Mouse (Mus musculus) ES-E14 (cell line): Measurements from ENCODE around the gene Mphosph9. TPM values are rescaled to one million over a fixed set of nuclear protein-coding genes. Genes with fewer than 3 reads are reported as not detected.
A peak's percentile ranks its signal among the peaks of the same experiment; 100 is the strongest.

ENCODE experiments used
- DNase-seq: peaks from one replicate; pipeline ENCODE4 v3.0.0-alpha.2; 2013; ENCODE audit warnings: low read depth, low spot score
- H3K27ac ChIP-seq: 2 replicates; pipeline ENCODE4 v1.5.1; 2012; ENCODE audit warnings: low read depth, mild to moderate bottlenecking, low read length, moderate library complexity, mixed read lengths; ENCODE audit not compliant: poor library complexity, insufficient read depth, severe bottlenecking
- H3K36me3 ChIP-seq: 2 replicates; pipeline ENCODE4 v1.6.1; 2012; ENCODE audit warnings: mild to moderate bottlenecking, low read length, moderate library complexity, mixed read lengths; ENCODE audit not compliant: control insufficient read depth, poor library complexity, insufficient read depth, severe bottlenecking
- H3K4me1 ChIP-seq, 2 experiments: fragments of 150-350 bp in 1 of 2; sonication (generic) in 1 of 2; 2 replicates each; pipeline ENCODE4 v1.6.1; 2012; ENCODE audit warnings: low read length in 2 of 2, mild to moderate bottlenecking in 1 of 2, mixed read lengths in 1 of 2; ENCODE audit not compliant: control insufficient read depth in 2 of 2, insufficient read depth in 2 of 2, poor library complexity in 1 of 2
- H3K4me3 ChIP-seq, 2 experiments: fragments of 150-350 bp in 1 of 2; sonication (generic) in 1 of 2; 2 replicates each; pipeline ENCODE4 v1.5.1; 2012; ENCODE audit warnings: low read length in 2 of 2, low read depth in 1 of 2, mild to moderate bottlenecking in 1 of 2, mixed read lengths in 1 of 2; ENCODE audit not compliant: insufficient read depth in 1 of 2, poor library complexity in 1 of 2, severe bottlenecking in 1 of 2
- H3K9ac ChIP-seq: 2 replicates; pipeline ENCODE4 v1.6.1; 2012; ENCODE audit warnings: low read depth, mild to moderate bottlenecking, low read length, mixed read lengths; ENCODE audit not compliant: poor library complexity, insufficient read depth, severe bottlenecking
- H3K9me3 ChIP-seq: fragments of 150-350 bp; sonication (generic); 2 replicates; pipeline ENCODE4 v1.6.1; 2012; ENCODE audit warnings: low read depth, mild to moderate bottlenecking, low read length; ENCODE audit not compliant: control insufficient read depth, insufficient read depth
- CHD2 ChIP-seq: IDR thresholded peaks from 2 replicates; pipeline ENCODE4 v1.6.1; 2014; ENCODE audit warnings: mild to moderate bottlenecking, low read depth, low read length, inconsistent platforms
- HCFC1 ChIP-seq: IDR thresholded peaks from 2 replicates; pipeline ENCODE4 v1.6.1; 2012; ENCODE audit warnings: low read length, inconsistent platforms, borderline replicate concordance; ENCODE audit not compliant: insufficient read depth
- MAFK ChIP-seq: IDR thresholded peaks from 2 replicates; pipeline ENCODE4 v1.6.1; 2014; ENCODE audit warnings: mild to moderate bottlenecking, low read depth, low read length, inconsistent platforms; ENCODE audit not compliant: insufficient read depth
- ZC3H11A ChIP-seq: IDR thresholded peaks from 2 replicates; pipeline ENCODE4 v1.6.1; 2012; ENCODE audit warnings: low read depth, mild to moderate bottlenecking, inconsistent platforms, low read length, borderline replicate concordance
- ZNF384 ChIP-seq: IDR thresholded peaks from 2 replicates; pipeline ENCODE4 v1.6.1; 2012; ENCODE audit warnings: low read depth, low read length, inconsistent platforms
- in situ Hi-C, 2 experiments: fragments of 600-800 bp; cut with MboI; formaldehyde crosslinking; loops; one replicate each; pipeline ENCODE4 v1.15.1; 2025; ENCODE audit warnings: low sequenced_read_pairs in 2 of 2, inconsistent platforms in 1 of 2; ENCODE audit not compliant: unreplicated experiment in 2 of 2
- total RNA-seq: library from RNA; depleted of rRNA; stranded (reverse); fragments of 300-350 nt; gene quantifications from 2 replicates; pipeline ENCODE4 v1.2.3, GENCODE M21; 2012

The Mphosph9 gene
- total RNA-seq, 1 experiment, result 15.8 TPM

DNA sequence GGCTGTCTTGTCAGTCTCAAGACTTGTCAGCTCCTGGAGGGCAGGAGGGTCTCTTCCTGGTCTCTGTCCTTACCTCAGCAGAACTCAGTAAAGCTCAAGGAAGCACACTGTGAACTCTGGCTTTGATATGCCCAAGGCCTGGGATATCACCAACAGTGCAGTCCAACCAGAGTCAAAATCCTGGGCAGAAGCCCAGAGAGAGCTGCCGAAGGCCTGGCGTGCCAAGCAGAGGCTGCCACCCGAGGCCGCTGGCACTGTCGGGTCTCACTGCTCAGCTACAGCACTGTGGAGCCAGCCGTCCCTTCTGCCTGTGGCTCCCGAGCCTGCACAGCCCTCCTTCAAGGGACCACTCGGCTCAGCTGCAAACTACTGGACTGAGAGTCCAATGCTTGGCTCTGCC lies 116.5 kb downstream of the Mphosph9 start:
- no peak overlapping the region for H3K27ac ChIP-seq
- H3K9me3 ChIP-seq, result no peaks in the 10 kb centered on the region
- H3K9ac ChIP-seq, result no peak overlapping the region
- no peak for DNase-seq
- H3K4me3 ChIP-seq, result no peak overlapping the region
- peaks cover 6 to 18% of the 10 kb centered on the region in 2 experiments for H3K4me1 ChIP-seq
- TF ChIP-seq ZNF384 (no peak), ZC3H11A (no peak), CHD2 (no peak), MAFK (no peak), HCFC1 (no peak)
- no peaks in the 10 kb centered on the region for H3K36me3 ChIP-seq
- in situ Hi-C loops, result no loop called here

DNA sequence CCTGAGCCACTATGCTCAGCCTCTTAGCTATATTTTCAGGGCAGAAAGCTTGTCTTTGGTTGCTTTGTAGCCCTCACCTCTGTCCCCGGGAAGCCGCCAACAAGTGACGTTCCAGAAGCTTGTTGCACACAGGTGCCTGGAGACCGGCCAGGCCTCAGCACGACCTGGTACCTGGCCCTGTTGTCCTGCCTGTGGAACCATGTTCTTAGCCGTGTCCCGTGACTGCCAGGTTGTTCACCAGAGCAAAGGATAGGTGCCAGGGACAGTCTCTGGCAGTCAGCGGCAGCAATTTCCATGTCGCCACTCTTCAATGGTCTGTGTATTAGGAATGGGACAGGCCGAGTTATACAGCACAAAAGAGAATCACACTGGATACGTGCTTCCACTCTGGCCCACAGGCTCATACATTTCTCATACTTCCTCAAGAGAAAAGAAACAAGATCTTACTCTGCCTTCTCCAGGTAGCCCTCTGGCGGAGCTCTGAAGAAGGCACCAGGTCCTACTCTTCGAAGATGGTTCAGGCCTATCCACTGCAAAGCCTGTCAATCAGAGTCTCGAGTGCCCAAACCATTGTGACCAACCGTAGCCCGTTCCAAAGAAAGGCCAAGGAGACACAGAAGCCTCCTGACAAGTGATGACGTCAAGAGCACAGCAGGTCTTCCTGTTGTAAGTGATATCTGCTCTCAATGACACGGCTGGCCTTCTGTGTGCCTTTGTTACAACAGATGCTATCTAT lies 117.3 kb downstream of the Mphosph9 start:
- peaks cover 8 to 24% of the 10 kb centered on the region in 2 experiments for H3K4me1 ChIP-seq
- TF ChIP-seq HCFC1 (no peak), CHD2 (no peak), MAFK (no peak)

DNA sequence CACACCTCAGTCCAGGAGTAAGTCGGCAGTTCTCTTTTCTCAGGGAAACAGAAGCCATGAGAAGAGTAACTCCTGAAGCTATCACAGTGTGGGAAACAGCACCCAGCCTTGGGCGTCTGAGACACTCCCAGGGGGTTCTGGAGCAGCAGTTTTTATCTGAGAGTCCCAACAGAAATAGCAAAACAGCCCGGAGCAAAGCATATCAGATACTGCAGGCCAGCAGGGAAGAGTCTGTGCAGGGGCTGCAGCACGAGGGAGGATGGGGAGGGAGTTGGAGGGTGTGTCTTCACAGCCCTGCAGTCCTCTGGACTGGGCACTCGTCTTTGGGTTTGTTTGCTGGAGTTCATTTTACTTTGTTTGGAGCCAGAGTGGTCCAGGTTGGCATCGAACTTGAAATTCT lies 117.9 kb downstream of the Mphosph9 start:
- H3K27ac ChIP-seq, result no peak overlapping the region
- H3K9ac ChIP-seq, result no peak overlapping the region
- no peak for DNase-seq
- H3K36me3 ChIP-seq, result no peaks in the 10 kb centered on the region
- in situ Hi-C loops, result no loop called here
- H3K9me3 ChIP-seq, result no peaks in the 10 kb centered on the region
- TF ChIP-seq ZC3H11A (no peak), ZNF384 (no peak), HCFC1 (no peak), MAFK (no peak), CHD2 (no peak)
- no peak overlapping the region for H3K4me3 ChIP-seq
- peaks cover 9 to 26% of the 10 kb centered on the region in 2 experiments for H3K4me1 ChIP-seq

More for the DNA sequence above, 117.3 kb downstream of the Mphosph9 start:
- no peak for DNase-seq
- Histone ChIP-seq H3K4me3 (peak overlapping the region in 1 of 2 experiments; percentile 22; a peak in 1 of 4 replicates), H3K27ac (no peak overlapping the region), H3K9ac (no peak overlapping the region), H3K36me3 (no peaks in the 10 kb centered on the region), H3K9me3 (no peaks in the 10 kb centered on the region)
- in situ Hi-C loops, result no loop called here

DNA sequence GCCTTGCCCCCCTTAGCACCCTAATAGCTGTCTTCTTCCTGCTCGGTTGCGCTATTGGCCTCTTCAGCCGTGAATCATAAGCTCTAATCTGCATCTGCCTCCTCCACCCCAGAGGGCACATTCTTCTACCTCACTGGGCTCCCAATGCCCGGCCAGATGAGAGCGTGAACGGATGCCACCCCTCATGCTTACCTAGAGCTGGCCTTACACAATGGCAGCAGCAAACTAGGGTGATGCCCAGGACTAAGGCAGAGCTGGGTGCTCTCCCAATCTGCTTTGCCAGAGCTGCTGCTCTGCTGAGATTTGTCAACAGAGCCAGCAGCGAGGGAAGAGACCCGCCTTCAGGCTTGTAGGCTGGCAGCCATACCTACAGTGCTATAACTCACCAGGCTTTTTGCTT lies 119.7 kb downstream of the Mphosph9 start:
- H3K4me3 ChIP-seq, result no peak overlapping the region
- DNase-seq, result no peak
- H3K9me3 ChIP-seq, result no peaks in the 10 kb centered on the region
- TF ChIP-seq ZNF384 (no peak), ZC3H11A (no peak), CHD2 (no peak), HCFC1 (no peak), MAFK (no peak)
- no peak overlapping the region for H3K27ac ChIP-seq
- no peak overlapping the region for H3K9ac ChIP-seq
- H3K36me3 ChIP-seq, result no peaks in the 10 kb centered on the region
- in situ Hi-C loops, result no loop called here
- peaks cover 6 to 23% of the 10 kb centered on the region in 2 experiments; a peak in 2 of 4 replicates for H3K4me1 ChIP-seq
